Mouse (Mus musculus) embryonic facial prominence, embryonic 15.5 days (tissue): ENCODE data around the gene Kcnk13. TPM values are rescaled to one million over a fixed set of nuclear protein-coding genes. Genes with fewer than 3 reads are reported as not detected.

ENCODE experiments used
- ATAC-seq: fragments of 200-750 bp; cut with Nextera tagmentation; 2 replicates; pipeline ENCODE4 v1.8.0; 2017; ENCODE audit warnings: low read depth, moderate TSS enrichment; ENCODE audit not compliant: insufficient number of reproducible peaks, low FRiP score, low TSS enrichment
- H3K27ac ChIP-seq: fragments of 300-500 bp; sonication (generic); replicated peaks from 2 replicates; pipeline ENCODE4 v1.5.1; 2015; ENCODE audit warnings: mild to moderate bottlenecking, inconsistent platforms
- H3K27me3 ChIP-seq: fragments of 300-500 bp; sonication (generic); 2 replicates; pipeline ENCODE4 v1.6.1; 2015; ENCODE audit warnings: inconsistent platforms
- H3K36me3 ChIP-seq: fragments of 300-500 bp; sonication (generic); 2 replicates; pipeline ENCODE4 v1.6.1; 2015; ENCODE audit warnings: mild to moderate bottlenecking, inconsistent platforms
- H3K4me1 ChIP-seq: fragments of 300-500 bp; sonication (generic); 2 replicates; pipeline ENCODE4 v1.6.1; 2015; ENCODE audit warnings: inconsistent platforms
- H3K4me2 ChIP-seq: fragments of 300-500 bp; sonication (generic); replicated peaks from 2 replicates; pipeline ENCODE4 v1.6.1; 2015; ENCODE audit warnings: mild to moderate bottlenecking, inconsistent platforms
- H3K4me3 ChIP-seq: fragments of 300-500 bp; sonication (generic); replicated peaks from 2 replicates; pipeline ENCODE4 v1.5.1; 2015; ENCODE audit warnings: mild to moderate bottlenecking, inconsistent platforms
- H3K9ac ChIP-seq: fragments of 300-500 bp; sonication (generic); 2 replicates; pipeline ENCODE4 v1.6.1; 2015; ENCODE audit warnings: inconsistent platforms
- H3K9me3 ChIP-seq: fragments of 300-500 bp; sonication (generic); replicated peaks from 2 replicates; pipeline ENCODE4 v1.6.1; 2016; ENCODE audit warnings: inconsistent platforms
- WGBS: fragments of 180-500 bp; shearing (Covaris S2); methylation state at CpG from one replicate; pipeline ENCODE4 v1.1.7; 2015; 5-methylcytosine and 5-hydroxymethylcytosine counted together
- polyA plus RNA-seq: library from polyadenylated mRNA; unstranded; fragments of >200 nt; fragmentation: Nextera tagmentation; extraction: Ambion mirVana; gene quantifications from 2 replicates; pipeline ENCODE4 v1.2.1, GENCODE M21; 2015

Kcnk13 gene
- 2.9 and 3.0 TPM in 2 replicates for polyA plus RNA-seq

DNA sequence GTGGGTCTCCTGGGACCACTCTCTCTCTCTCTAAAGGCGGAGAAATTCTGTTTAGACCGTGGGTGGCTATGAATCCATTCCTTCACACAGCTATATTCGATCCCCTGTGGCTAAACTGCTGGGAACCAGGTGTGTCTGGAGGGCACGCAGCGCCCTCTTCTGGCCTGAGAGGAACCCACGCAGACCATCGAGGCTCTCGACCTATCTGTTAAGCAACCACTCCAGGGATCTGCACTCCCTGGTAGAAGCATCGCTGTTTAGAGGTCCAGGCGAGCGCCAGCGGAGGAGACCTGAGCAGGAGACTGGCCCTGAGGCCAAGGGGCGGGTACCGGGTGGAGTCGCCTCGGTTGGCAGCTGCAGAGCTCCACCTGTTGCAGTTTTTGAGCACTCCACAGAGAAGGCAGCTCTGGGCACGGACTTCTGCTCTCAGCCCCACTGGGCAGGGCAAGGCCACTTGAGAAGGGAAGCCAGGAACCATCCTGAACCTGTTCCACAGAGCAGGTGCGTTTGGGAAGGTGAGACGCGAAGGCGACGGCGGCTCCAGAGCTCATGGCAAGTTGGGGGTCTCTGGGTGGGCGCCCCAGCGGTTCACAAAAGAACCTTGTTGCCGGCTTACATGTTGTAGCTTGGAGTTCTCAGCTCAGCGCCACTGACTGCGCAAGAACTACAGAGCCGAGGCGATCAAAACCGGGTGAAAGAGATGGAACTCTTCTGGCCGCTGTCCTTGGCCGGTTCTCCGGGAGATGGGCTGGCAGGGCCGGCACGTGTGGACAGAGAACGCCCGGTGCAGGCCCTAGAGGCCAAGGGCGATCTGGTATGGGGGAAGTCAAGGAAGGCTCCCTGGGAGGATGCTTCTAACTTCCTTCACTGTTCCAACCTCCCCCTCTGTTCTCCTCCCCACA is at the start of gene Kcnk13:
Kcnk13 (plus strand) TSS at position 199 of the 902 bp plus-strand sequence.
- peak; percentile 43; the same call in 1 of the 2 replicates for ATAC-seq
- WGBS: 1% methylated on average over 39 of the region's 39 CpGs
- H3K36me3 ChIP-seq: no peaks in the 10 kb centered on the region
- H3K27me3 ChIP-seq: peaks cover 77% of the 10 kb centered on the region
- H3K27ac ChIP-seq: no peak within 1 kb of the TSS
- peaks cover 32% of the 10 kb centered on the region for H3K4me1 ChIP-seq
- peak within 1 kb of the TSS; percentile 97 for H3K4me2 ChIP-seq
- peak within 1 kb of the TSS; percentile 6; the same call in 1 of the 2 replicates for H3K9ac ChIP-seq
- peak within 1 kb of the TSS; percentile 53 for H3K4me3 ChIP-seq
- H3K9me3 ChIP-seq: no peaks in the 10 kb centered on the region

DNA sequence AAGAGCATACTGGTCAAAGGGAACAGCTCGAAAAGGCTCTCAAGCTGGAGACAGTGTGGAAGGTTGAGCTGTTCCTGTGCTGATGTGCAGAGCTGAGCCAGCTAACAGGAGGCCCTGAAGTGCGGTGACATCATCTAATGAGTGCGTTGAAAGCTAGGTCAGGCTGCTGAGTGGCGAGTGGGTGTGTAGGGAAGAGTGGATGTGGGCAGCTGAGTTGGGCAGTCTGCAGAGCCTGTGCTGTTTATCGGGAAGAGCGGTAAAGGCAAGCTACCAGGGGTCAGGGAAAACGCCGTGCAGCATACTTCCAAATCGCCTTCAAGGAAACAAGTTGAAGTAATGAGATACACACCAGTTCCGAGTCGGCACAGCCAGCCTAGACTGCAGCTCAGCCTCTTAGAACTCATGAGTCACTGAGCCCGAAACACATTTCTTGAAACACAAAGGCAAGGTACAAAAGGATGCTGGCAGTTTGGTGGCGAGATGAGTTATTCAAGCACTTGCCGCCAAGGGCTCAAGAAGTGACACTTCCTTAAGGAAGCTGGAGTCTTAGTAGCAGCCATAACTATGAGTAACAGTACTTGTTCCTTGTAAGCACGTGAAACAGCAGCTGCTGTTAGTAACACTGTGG is 46.4 kb upstream of the Kcnk13 start:
- H3K27ac ChIP-seq: no peak overlapping the region
- 84% methylated on average over 15 of the region's 15 CpGs for WGBS
- no peaks in the 10 kb centered on the region for H3K4me1 ChIP-seq
- peaks cover 39% of the 10 kb centered on the region for H3K36me3 ChIP-seq
- no peaks in the 10 kb centered on the region for H3K9me3 ChIP-seq
- ATAC-seq: no peak
- no peak overlapping the region for H3K4me2 ChIP-seq
- no peak overlapping the region for H3K9ac ChIP-seq
- no peak overlapping the region for H3K4me3 ChIP-seq
- no peaks in the 10 kb centered on the region for H3K27me3 ChIP-seq

DNA sequence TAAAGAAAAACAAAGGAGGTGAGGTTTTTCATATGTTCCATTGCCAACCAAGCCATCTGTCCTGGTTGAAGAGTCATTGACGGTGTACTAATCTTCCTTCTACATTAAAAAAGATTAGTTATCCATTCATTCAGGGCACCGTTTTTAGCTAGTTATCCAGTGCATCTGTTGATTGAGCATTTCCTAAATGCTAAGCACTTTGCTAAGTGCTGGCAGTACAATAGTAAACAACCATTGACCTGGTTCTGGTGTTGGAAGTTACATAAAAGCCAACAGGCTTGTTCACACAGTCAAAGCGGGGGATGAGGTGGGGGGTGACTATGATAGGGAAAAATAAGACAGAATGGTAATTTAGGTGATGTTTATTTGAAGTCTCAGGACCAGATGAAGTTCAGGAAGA is 44.7 kb upstream of the Kcnk13 start:
- Histone ChIP-seq H3K4me3 (no peak overlapping the region), H3K4me1 (no peaks in the 10 kb centered on the region), H3K9ac (no peak overlapping the region), H3K27ac (no peak overlapping the region), H3K27me3 (no peaks in the 10 kb centered on the region), H3K36me3 (peaks cover 38% of the 10 kb centered on the region), H3K9me3 (no peaks in the 10 kb centered on the region), H3K4me2 (no peak overlapping the region)
- no peak for ATAC-seq
- WGBS: 88% methylated on average over 3 of the region's 3 CpGs

- no peaks in the 10 kb centered on the region for H3K9me3 ChIP-seq
- no peak overlapping the region for H3K9ac ChIP-seq
- 84% methylated on average over 3 of the region's 3 CpGs for WGBS
- no peaks in the 10 kb centered on the region for H3K27me3 ChIP-seq
- H3K4me3 ChIP-seq: no peak overlapping the region
- no peak overlapping the region for H3K27ac ChIP-seq
- no peaks in the 10 kb centered on the region for H3K4me1 ChIP-seq
- H3K36me3 ChIP-seq: peaks cover 34% of the 10 kb centered on the region
- H3K4me2 ChIP-seq: no peak overlapping the region
- ATAC-seq: no peak
These were observed 43.3 kb upstream of the Kcnk13 start for GRCm38 (mm10) chr12:99921045-99921444.

GRCm38 (mm10) chr12:99923131-99923606 is 41.1 kb upstream of the Kcnk13 start:
- no peaks in the 10 kb centered on the region for H3K4me1 ChIP-seq
- no peak overlapping the region for H3K27ac ChIP-seq
- no peaks in the 10 kb centered on the region for H3K9me3 ChIP-seq
- no peaks in the 10 kb centered on the region for H3K27me3 ChIP-seq
- WGBS: 51% methylated on average over 5 of the region's 5 CpGs
- H3K4me3 ChIP-seq: no peak overlapping the region
- H3K36me3 ChIP-seq: peaks cover 32% of the 10 kb centered on the region
- no peak overlapping the region for H3K9ac ChIP-seq
- H3K4me2 ChIP-seq: no peak overlapping the region
- ATAC-seq: no peak

DNA sequence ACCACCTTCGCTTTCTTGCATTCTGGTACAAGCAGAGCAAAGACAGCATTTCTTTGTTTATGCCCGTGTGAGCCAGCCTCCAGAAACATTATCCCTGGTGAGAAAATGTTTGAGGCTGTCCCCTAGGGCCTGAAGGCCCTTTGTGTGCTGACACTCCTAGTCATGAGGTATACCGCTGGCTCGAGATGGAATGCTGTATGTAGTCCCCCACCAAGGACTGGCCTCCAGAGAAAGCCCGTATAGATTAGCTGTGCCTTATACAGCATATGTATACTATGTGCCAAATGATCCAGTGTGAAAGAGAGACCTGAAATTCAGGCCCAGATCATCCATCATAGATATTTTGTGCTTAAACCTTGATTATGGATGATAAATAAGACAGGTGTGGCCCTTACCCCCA is 40.6 kb upstream of the Kcnk13 start:
- no peak for ATAC-seq
- Histone ChIP-seq H3K9ac (no peak overlapping the region), H3K27me3 (no peaks in the 10 kb centered on the region), H3K36me3 (peaks cover 33% of the 10 kb centered on the region), H3K4me3 (no peak overlapping the region), H3K27ac (no peak overlapping the region), H3K4me1 (no peaks in the 10 kb centered on the region), H3K4me2 (no peak overlapping the region), H3K9me3 (no peaks in the 10 kb centered on the region)
- 61% methylated on average over 5 of the region's 5 CpGs for WGBS

DNA sequence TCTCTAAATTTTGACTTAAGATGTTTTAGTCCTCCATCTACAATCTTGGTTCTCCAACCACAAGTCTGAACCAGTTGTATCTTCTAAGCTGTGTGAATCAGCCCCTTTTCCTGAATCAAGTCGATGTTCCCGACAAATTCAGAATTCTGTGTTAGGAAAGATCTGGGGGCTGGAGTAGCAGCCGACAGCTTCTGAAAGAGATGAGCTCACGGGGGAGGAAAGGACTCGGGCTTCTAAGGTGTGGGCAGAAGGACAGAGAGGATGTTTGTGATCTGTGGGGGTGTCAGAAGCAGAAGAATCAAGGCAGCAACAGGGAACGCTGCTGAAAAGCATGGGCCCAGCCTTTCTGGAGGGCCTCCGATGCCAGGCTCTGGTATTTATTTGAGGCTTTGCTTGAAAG is 36.0 kb upstream of the Kcnk13 start:
- no peak overlapping the region for H3K27ac ChIP-seq
- peaks cover 32% of the 10 kb centered on the region for H3K36me3 ChIP-seq
- WGBS: 90% methylated on average over 7 of the region's 7 CpGs
- H3K4me1 ChIP-seq: no peaks in the 10 kb centered on the region
- ATAC-seq: no peak
- H3K9ac ChIP-seq: no peak overlapping the region
- H3K9me3 ChIP-seq: no peaks in the 10 kb centered on the region
- no peaks in the 10 kb centered on the region for H3K27me3 ChIP-seq
- H3K4me2 ChIP-seq: no peak overlapping the region
- no peak overlapping the region for H3K4me3 ChIP-seq

GRCm38 (mm10) chr12:99929160-99929559 is 35.1 kb upstream of the Kcnk13 start:
- Histone ChIP-seq H3K27ac (no peak overlapping the region), H3K4me3 (no peak overlapping the region), H3K4me1 (no peaks in the 10 kb centered on the region), H3K9me3 (no peaks in the 10 kb centered on the region), H3K27me3 (no peaks in the 10 kb centered on the region), H3K36me3 (peaks cover 32% of the 10 kb centered on the region), H3K4me2 (no peak overlapping the region), H3K9ac (no peak overlapping the region)
- ATAC-seq: no peak
- 84% methylated on average over 1 of the region's 1 CpGs for WGBS

GRCm38 (mm10) chr12:99932245-99932644 is 32.1 kb upstream of the Kcnk13 start:
- Histone ChIP-seq H3K4me1 (no peaks in the 10 kb centered on the region), H3K36me3 (peaks cover 28% of the 10 kb centered on the region), H3K27ac (no peak overlapping the region), H3K9me3 (no peaks in the 10 kb centered on the region), H3K9ac (no peak overlapping the region), H3K4me2 (no peak overlapping the region), H3K27me3 (no peaks in the 10 kb centered on the region), H3K4me3 (no peak overlapping the region)
- ATAC-seq: no peak
- WGBS: 88% methylated on average over 4 of the region's 4 CpGs

GRCm38 (mm10) chr12:99933630-99934029 is 30.7 kb upstream of the Kcnk13 start:
- Histone ChIP-seq H3K27me3 (no peaks in the 10 kb centered on the region), H3K9ac (no peak overlapping the region), H3K27ac (no peak overlapping the region), H3K4me3 (no peak overlapping the region), H3K36me3 (peaks cover 26% of the 10 kb centered on the region), H3K4me1 (no peaks in the 10 kb centered on the region), H3K4me2 (no peak overlapping the region), H3K9me3 (no peaks in the 10 kb centered on the region)
- ATAC-seq: no peak
- 89% methylated on average over 3 of the region's 3 CpGs for WGBS

- WGBS: 93% methylated on average over 8 of the region's 8 CpGs
- ATAC-seq: no peak
- H3K27me3 ChIP-seq: no peaks in the 10 kb centered on the region
- H3K4me1 ChIP-seq: no peaks in the 10 kb centered on the region
- H3K9me3 ChIP-seq: no peaks in the 10 kb centered on the region
- peaks cover 23% of the 10 kb centered on the region for H3K36me3 ChIP-seq
- no peak overlapping the region for H3K27ac ChIP-seq
- no peak overlapping the region for H3K4me3 ChIP-seq
- no peak overlapping the region for H3K9ac ChIP-seq
- H3K4me2 ChIP-seq: no peak overlapping the region
These were observed 28.9 kb upstream of the Kcnk13 start for GRCm38 (mm10) chr12:99935403-99935802.
